Mouse (Mus musculus) spleen, adult 2 months (tissue): ENCODE measurements around the gene 2510009E07Rik. TPM values are rescaled to one million over a fixed set of nuclear protein-coding genes. Genes with fewer than 3 reads are reported as not detected.

Experiments
- DNase-seq, 2 experiments: peaks; one replicate each; pipeline versions ENCODE4 v3.0.0 to v3.0.0-alpha.2; 2012 to 2021; ENCODE audit warnings: low spot score in 2 of 2, low read depth in 1 of 2
- H3K27ac ChIP-seq: fragments of 200-500 bp; 2 replicates; pipeline ENCODE4 v1.5.1; 2012; ENCODE audit warnings: low read length, inconsistent platforms; ENCODE audit not compliant: insufficient read depth
- H3K27me3 ChIP-seq: fragments of 200-500 bp; 2 replicates; pipeline ENCODE4 v1.6.1; 2012; ENCODE audit warnings: mild to moderate bottlenecking, moderate library complexity, low read length, inconsistent platforms; ENCODE audit not compliant: control insufficient read depth, insufficient read depth
- H3K36me3 ChIP-seq: fragments of 200-500 bp; 2 replicates; pipeline ENCODE4 v1.6.1; 2012; ENCODE audit warnings: mild to moderate bottlenecking, low read length, inconsistent platforms; ENCODE audit not compliant: control insufficient read depth, insufficient read depth
- H3K4me1 ChIP-seq: fragments of 200-500 bp; 2 replicates; pipeline ENCODE4 v1.6.1; 2011; ENCODE audit warnings: inconsistent platforms; ENCODE audit not compliant: control insufficient read depth, insufficient read depth, insufficient read length
- H3K4me3 ChIP-seq: fragments of 200-500 bp; 2 replicates; pipeline ENCODE4 v1.5.1; 2011; ENCODE audit warnings: mild to moderate bottlenecking, inconsistent platforms; ENCODE audit not compliant: insufficient read depth, insufficient read length; ENCODE audit errors: extremely low read depth
- CTCF ChIP-seq: fragments of 200-500 bp; IDR thresholded peaks from 2 replicates; pipeline ENCODE4 v1.5.1; 2011; ENCODE audit warnings: mild to moderate bottlenecking, inconsistent platforms; ENCODE audit not compliant: insufficient read depth, insufficient read length, insufficient replicate concordance; ENCODE audit errors: extremely low read depth
- POLR2A ChIP-seq: fragments of 200-500 bp; IDR thresholded peaks from 2 replicates; pipeline ENCODE4 v1.6.1; 2011; ENCODE audit warnings: low read depth, low read length, inconsistent platforms
- WGBS: fragments of 180-500 bp; shearing (Covaris S2); methylation state at CpG from one replicate; pipeline ENCODE4 v1.1.7; 2018; 5-methylcytosine and 5-hydroxymethylcytosine counted together
- polyA plus RNA-seq: library from polyadenylated mRNA; depleted of rRNA; stranded (reverse); fragments of >200 nt; gene quantifications from 2 replicates; pipeline ENCODE4 v1.2.3, GENCODE M21; 2012; rRNA removed

Gene 2510009E07Rik
- polyA plus RNA-seq, 1 experiment: 3.8 TPM

- 0 out of 2 replicates have a peak, but pooled peaks cover 1% of the 10 kb centered on the region for H3K36me3 ChIP-seq
- no peak overlapping the region for H3K4me3 ChIP-seq
- WGBS: 91% methylated on average over 10 of the region's 10 CpGs
- H3K27me3 ChIP-seq: no peaks in the 10 kb centered on the region
- TF ChIP-seq CTCF (no peak), POLR2A (no peak)
- no peak for DNase-seq
- H3K27ac ChIP-seq: no peak overlapping the region; the same call in 1 of the 2 replicates
- no peaks in the 10 kb centered on the region for H3K4me1 ChIP-seq
These were observed 86.1 kb downstream of the 2510009E07Rik start for GRCm38 (mm10) chr16:21608176-21608865.

- Histone ChIP-seq H3K4me1 (no peaks in the 10 kb centered on the region), H3K27ac (no peak overlapping the region), H3K27me3 (no peaks in the 10 kb centered on the region), H3K36me3 (0 out of 2 replicates have a peak, but pooled peaks cover 1% of the 10 kb centered on the region), H3K4me3 (no peak overlapping the region)
- no peak for DNase-seq
- WGBS: 70% methylated on average over 5 of the region's 5 CpGs
- no peak for TF ChIP-seq POLR2A
- TF ChIP-seq CTCF: no peak
These were observed 86.8 kb downstream of the 2510009E07Rik start for GRCm38 (mm10) chr16:21607651-21608040.

GRCm38 (mm10) chr16:21607021-21607650, 87.3 kb downstream of the 2510009E07Rik start:
- WGBS: 45% methylated on average over 8 of the region's 8 CpGs
- H3K27me3 ChIP-seq: no peaks in the 10 kb centered on the region
- H3K36me3 ChIP-seq: no peaks in the 10 kb centered on the region
- H3K4me3 ChIP-seq: no peak overlapping the region
- no peak for TF ChIP-seq POLR2A
- TF ChIP-seq CTCF: no peak
- no peak overlapping the region for H3K27ac ChIP-seq
- no peaks in the 10 kb centered on the region for H3K4me1 ChIP-seq
- no peak for DNase-seq

- no peak for DNase-seq
- Histone ChIP-seq H3K4me1 (no peaks in the 10 kb centered on the region), H3K27me3 (no peaks in the 10 kb centered on the region), H3K4me3 (no peak overlapping the region), H3K27ac (no peak overlapping the region), H3K36me3 (no peaks in the 10 kb centered on the region)
- WGBS: 81% methylated on average over 6 of the region's 6 CpGs
- TF ChIP-seq POLR2A: no peak
- no peak for TF ChIP-seq CTCF
These were observed 88.0 kb downstream of the 2510009E07Rik start for GRCm38 (mm10) chr16:21606249-21607020.

- no peaks in the 10 kb centered on the region for H3K27me3 ChIP-seq
- DNase-seq: no peak
- no peak overlapping the region for H3K27ac ChIP-seq
- WGBS: 87% methylated on average over 6 of the region's 6 CpGs
- no peaks in the 10 kb centered on the region for H3K4me1 ChIP-seq
- no peak for TF ChIP-seq CTCF
- TF ChIP-seq POLR2A: no peak
- no peak overlapping the region for H3K4me3 ChIP-seq
- no peaks in the 10 kb centered on the region for H3K36me3 ChIP-seq
These were observed 90.1 kb downstream of the 2510009E07Rik start for GRCm38 (mm10) chr16:21604354-21604753.

Other genes starting within 250 kb of the 2510009E07Rik start
- 1.4 and 1.7 TPM in 2 replicates for gene Ehhadh, start 93.1 kb upstream of the 2510009E07Rik start, polyA plus RNA-seq
- 0.16 and 0.20 TPM in 2 replicates for gene Map3k13, start 99.7 kb upstream of the 2510009E07Rik start, polyA plus RNA-seq